Mouse (Mus musculus) cerebellum, adult 2 months (tissue): ENCODE measurements around the gene Morn1. TPM values are rescaled to one million over a fixed set of nuclear protein-coding genes. Genes with fewer than 3 reads are reported as not detected.

Experiments used
- DNase-seq, 2 experiments: peaks; one replicate each; pipeline ENCODE4 v3.0.0; 2021
- H3K27ac ChIP-seq: fragments of 200-500 bp; 2 replicates; pipeline ENCODE4 v1.5.1; 2012; ENCODE audit warnings: low read length, control low read depth, inconsistent platforms; ENCODE audit not compliant: insufficient read depth
- H3K27me3 ChIP-seq: fragments of 200-500 bp; 2 replicates; pipeline ENCODE4 v1.6.1; 2012; ENCODE audit warnings: inconsistent platforms, mild to moderate bottlenecking, low read length, moderate library complexity; ENCODE audit not compliant: control insufficient read depth, insufficient read depth
- H3K4me1 ChIP-seq: fragments of 200-500 bp; 2 replicates; pipeline ENCODE4 v1.6.1; 2011; ENCODE audit warnings: low read length; ENCODE audit not compliant: control insufficient read depth, insufficient read depth
- H3K4me3 ChIP-seq: fragments of 200-500 bp; replicated peaks from 2 replicates; pipeline ENCODE3; 2011; ENCODE audit warnings: mild to moderate bottlenecking, low read depth, low read length, control low read depth; ENCODE audit not compliant: insufficient read depth
- CTCF ChIP-seq: fragments of 200-500 bp; IDR thresholded peaks from 2 replicates; pipeline ENCODE4 v1.5.1; 2011; ENCODE audit warnings: low read depth, mild to moderate bottlenecking, control low read depth, low read length, moderate library complexity, borderline replicate concordance; ENCODE audit not compliant: insufficient read depth
- POLR2A ChIP-seq: fragments of 200-500 bp; IDR thresholded peaks from 2 replicates; pipeline ENCODE4 v1.6.1; 2011; ENCODE audit warnings: low read length, control low read depth, borderline replicate concordance; ENCODE audit not compliant: insufficient read depth
- WGBS: fragments of 180-500 bp; shearing (Covaris S2); methylation state at CpG from one replicate; pipeline ENCODE4 v1.1.7; 2018; 5-methylcytosine and 5-hydroxymethylcytosine counted together
- polyA plus RNA-seq: library from polyadenylated mRNA; depleted of rRNA; stranded (reverse); fragments of >200 nt; gene quantifications from 2 replicates; pipeline ENCODE4 v1.2.3, GENCODE M21; 2012

The Morn1 gene
- polyA plus RNA-seq, 1 experiment: 15.6 TPM

DNA sequence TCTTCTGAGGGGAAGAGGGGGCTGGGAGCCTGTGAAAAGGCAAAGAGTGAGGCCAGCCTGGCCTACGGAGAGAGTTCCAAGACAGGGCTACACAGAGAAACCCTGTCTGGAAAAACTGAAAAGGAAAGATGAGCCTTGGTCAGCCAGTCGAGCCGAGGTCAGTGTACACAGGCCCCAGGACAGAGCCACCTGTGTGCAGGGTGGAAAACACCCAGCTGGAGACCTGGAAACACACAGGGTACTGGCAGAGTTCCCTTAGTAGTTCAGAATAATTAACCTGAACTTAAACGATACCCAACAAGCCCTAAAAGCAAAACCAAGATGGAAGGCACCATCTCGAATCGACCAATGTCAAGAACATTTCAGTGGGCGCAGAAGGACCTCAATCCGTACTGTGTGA, 52.1 kb downstream of the Morn1 start:
- DNase-seq: no peak
- no peak for TF ChIP-seq CTCF
- no peak for TF ChIP-seq POLR2A
- Histone ChIP-seq H3K4me1 (peaks cover 37% of the 10 kb centered on the region), H3K27ac (no peak overlapping the region), H3K27me3 (no peaks in the 10 kb centered on the region), H3K4me3 (no peak overlapping the region)
- WGBS: 61% methylated on average over 8 of the region's 8 CpGs

DNA sequence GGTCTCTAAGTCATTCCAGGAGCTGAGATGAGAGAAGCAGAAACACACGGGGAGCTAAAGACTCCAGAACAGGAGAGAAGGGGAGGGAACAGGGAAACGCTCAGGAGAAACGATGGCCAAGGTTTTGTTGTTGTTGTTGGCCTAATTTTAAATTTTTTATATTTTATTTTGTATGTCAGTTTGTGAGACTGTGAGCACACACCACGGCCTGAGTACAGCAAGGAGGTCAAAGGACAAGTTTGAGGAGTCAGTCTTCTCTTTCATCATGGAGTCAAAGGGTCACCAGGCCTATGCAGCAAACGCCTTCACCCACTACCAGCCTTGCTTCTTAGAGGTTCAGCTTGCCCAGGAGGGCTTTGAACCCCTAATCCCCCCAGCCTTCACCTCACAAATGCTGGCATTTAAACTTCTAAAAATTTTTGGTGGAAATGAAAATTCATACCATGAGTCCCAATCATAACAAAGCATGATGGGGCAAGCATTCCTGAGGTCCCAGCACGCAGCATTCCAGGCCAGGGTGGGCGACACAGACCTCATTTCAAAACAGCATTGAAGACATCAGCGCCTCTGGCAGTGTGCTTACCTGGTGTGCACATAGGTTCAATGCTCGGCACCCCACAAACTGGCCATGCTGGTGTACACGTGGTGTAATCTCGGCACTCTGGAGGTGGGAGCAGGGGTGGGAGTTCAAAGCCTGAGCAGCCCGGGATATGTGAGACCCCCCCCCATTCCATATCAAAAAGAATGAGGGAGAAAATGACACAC, 53.1 kb downstream of the Morn1 start:
- 94% methylated on average over 12 of the region's 12 CpGs for WGBS
- H3K4me1 ChIP-seq: peaks cover 37% of the 10 kb centered on the region
- no peak overlapping the region for H3K27ac ChIP-seq
- no peaks in the 10 kb centered on the region for H3K27me3 ChIP-seq
- no peak for DNase-seq
- no peak overlapping the region for H3K4me3 ChIP-seq
- TF ChIP-seq CTCF (no peak), POLR2A (no peak)

DNA sequence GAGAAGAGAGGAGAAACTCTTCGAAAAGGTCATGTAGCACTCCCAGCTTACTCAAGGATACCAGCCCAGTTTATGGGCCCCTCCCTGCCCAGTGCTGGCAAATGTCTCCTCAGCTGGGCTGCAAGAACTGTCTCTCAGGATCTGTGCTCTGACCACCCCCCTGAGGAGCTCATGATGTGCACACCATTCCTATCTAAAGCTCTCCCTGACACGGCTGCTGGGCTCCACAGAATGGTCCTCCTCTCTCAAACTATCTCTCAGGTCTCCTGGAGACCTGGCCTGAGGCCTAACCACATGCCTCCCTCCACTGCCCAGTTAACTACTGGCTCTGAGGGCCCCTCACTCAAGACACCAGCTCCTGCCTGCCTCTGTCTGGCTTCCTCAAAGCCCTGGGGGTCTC, 53.8 kb downstream of the Morn1 start:
- 64% methylated on average over 2 of the region's 2 CpGs for WGBS
- Histone ChIP-seq H3K4me1 (peaks cover 31% of the 10 kb centered on the region), H3K4me3 (no peak overlapping the region), H3K27ac (no peak overlapping the region), H3K27me3 (no peaks in the 10 kb centered on the region)
- no peak for DNase-seq
- TF ChIP-seq POLR2A (no peak), CTCF (no peak)

DNA sequence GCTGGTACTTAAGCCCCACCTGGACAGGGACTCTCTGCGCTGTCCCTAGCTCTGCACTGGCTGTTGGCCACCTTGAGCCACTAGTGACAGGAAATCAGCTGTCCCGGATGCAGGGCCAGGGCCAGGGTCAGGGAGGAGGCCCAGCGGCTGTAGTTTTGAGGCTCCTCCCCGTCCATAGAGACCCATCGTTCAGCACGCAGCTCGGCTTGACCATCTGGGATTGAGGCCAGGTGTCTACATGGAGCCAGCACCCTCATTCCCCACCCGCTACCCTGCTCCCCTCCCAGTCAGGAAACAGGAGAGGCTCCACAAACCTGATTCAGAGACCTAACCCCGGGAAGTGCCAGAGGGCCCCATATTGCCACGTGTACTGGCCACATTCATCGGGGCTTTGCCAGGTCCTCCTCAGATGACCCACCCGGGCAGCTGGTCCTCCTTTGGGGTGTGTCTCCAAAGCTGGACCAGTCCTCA, 54.5 kb downstream of the Morn1 start:
- Histone ChIP-seq H3K27me3 (no peaks in the 10 kb centered on the region), H3K27ac (no peak overlapping the region), H3K4me3 (no peak overlapping the region), H3K4me1 (peaks cover 25% of the 10 kb centered on the region)
- no peak for TF ChIP-seq POLR2A
- TF ChIP-seq CTCF: no peak
- 13% methylated on average over 12 of the region's 12 CpGs for WGBS
- peak in 1 of 2 experiments; percentile 40 for DNase-seq

DNA sequence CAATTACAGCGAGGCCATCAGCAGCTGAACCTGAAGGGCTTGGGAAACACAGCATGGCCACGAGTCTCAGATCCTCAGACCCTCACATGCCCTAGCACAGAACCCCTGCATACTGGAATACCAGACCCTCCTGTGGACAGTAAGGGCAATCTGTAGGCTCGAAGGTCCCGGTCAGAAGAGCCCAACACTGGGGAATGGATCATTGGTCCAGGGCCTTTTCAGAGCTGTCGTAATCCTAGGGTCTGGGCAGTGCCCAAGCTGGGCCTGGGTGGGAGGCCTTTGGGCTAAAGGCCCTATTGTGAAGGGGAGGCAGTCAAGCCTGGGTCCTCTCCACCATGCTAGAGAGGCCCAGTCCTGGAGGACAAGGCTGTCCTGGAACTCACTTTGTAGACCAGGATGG, 56.5 kb downstream of the Morn1 start:
- Histone ChIP-seq H3K4me3 (no peak overlapping the region), H3K27ac (no peak overlapping the region), H3K27me3 (no peaks in the 10 kb centered on the region), H3K4me1 (peaks cover 16% of the 10 kb centered on the region)
- TF ChIP-seq POLR2A: no peak
- TF ChIP-seq CTCF: no peak
- no peak for DNase-seq
- 93% methylated on average over 5 of the region's 5 CpGs for WGBS

DNA sequence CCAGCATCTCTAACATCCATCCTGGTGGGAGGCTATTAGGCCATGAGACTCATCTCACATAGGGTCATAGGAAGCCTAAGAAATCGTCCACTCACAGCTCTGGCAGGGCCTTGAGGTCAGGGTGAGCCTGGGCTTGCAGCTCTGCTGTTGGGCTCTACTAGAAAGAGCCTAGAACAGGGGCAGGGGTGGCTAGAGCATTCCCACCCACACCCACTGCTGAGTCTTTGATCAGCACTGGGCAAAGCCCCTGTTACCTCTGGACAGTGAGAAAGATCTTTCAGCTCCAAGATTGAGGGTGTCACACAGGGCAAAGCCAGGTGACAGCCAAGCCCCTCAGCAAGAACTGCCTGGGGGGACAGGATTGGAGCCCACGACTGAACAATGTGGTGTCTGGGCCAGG, 57.0 kb downstream of the Morn1 start:
- 46% methylated on average over 2 of the region's 2 CpGs for WGBS
- no peak for DNase-seq
- H3K27ac ChIP-seq: 0 out of 2 replicates have a peak overlapping the region, but pooled peaks have one; percentile 1
- no peak overlapping the region for H3K4me3 ChIP-seq
- no peak for TF ChIP-seq POLR2A
- no peak for TF ChIP-seq CTCF
- no peaks in the 10 kb centered on the region for H3K27me3 ChIP-seq
- H3K4me1 ChIP-seq: peaks cover 16% of the 10 kb centered on the region

DNA sequence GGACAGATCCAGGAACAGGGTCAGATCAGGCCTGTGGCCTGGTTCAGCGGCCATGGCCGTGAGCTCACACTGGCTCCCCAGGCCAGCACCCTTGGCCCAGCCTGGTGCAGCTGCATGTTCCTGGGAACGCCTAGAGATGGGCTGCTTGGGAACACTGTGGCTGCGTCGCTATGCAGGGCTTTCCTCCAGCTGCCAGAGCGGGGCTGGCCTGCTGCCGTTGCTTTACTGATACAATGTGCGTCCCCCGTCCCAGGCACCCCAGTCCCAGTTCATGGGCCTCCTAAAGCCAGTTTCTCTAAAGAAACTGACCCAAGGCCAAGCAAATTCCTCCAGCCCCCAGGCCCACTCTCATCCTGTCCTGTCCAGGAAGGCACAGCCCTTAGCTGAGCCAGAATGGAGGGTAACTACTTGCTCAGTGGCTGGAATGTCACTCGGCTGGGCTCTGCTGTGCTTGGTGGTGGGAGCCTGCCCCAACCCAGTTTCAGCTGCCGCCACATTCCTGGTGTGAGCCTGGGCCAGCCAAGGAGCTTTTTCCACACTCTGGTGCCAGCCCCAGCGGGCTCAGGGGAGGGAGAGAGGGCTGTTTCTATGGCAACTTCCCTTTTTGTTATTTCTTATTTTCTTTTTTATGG, 57.6 kb downstream of the Morn1 start:
- H3K4me1 ChIP-seq: peaks cover 21% of the 10 kb centered on the region
- 0 out of 2 replicates have a peak overlapping the region, but pooled peaks have one; percentile 1 for H3K27ac ChIP-seq
- no peak overlapping the region for H3K4me3 ChIP-seq
- no peak for TF ChIP-seq CTCF
- no peak for TF ChIP-seq POLR2A
- no peaks in the 10 kb centered on the region for H3K27me3 ChIP-seq
- DNase-seq: peak; percentile 41 to 56
- 60% methylated on average over 12 of the region's 12 CpGs for WGBS
